Mouse (Mus musculus) urinary bladder, adult 2 months (tissue): ENCODE results near the gene Clasp1. TPM values are rescaled to one million over a fixed set of nuclear protein-coding genes. Genes with fewer than 3 reads are reported as not detected.

Experiments used
- DNase-seq: peaks from one replicate; pipeline ENCODE4 v3.0.0; 2022; ENCODE audit warnings: low spot score
- polyA plus RNA-seq: library from polyadenylated mRNA; depleted of rRNA; stranded (reverse); fragments of >200 nt; gene quantifications from 2 replicates; pipeline ENCODE4 v1.2.3, GENCODE M21; 2012

The Clasp1 gene
- polyA plus RNA-seq, 1 experiment, result 21.1 TPM

GRCm38 (mm10) chr1:118498311-118498710, 109.5 kb downstream of the Clasp1 start:
- DNase-seq, result peak; percentile 53

GRCm38 (mm10) chr1:118500606-118501005, 111.7 kb downstream of the Clasp1 start:
- DNase-seq, result no peak

- no peak for DNase-seq
Measured at GRCm38 (mm10) chr1:118501691-118502090, 112.8 kb downstream of the Clasp1 start.

- no peak for DNase-seq
Measured at GRCm38 (mm10) chr1:118505746-118506145, 116.9 kb downstream of the Clasp1 start.

GRCm38 (mm10) chr1:118510996-118511395, 122.1 kb downstream of the Clasp1 start:
- no peak for DNase-seq

DNA sequence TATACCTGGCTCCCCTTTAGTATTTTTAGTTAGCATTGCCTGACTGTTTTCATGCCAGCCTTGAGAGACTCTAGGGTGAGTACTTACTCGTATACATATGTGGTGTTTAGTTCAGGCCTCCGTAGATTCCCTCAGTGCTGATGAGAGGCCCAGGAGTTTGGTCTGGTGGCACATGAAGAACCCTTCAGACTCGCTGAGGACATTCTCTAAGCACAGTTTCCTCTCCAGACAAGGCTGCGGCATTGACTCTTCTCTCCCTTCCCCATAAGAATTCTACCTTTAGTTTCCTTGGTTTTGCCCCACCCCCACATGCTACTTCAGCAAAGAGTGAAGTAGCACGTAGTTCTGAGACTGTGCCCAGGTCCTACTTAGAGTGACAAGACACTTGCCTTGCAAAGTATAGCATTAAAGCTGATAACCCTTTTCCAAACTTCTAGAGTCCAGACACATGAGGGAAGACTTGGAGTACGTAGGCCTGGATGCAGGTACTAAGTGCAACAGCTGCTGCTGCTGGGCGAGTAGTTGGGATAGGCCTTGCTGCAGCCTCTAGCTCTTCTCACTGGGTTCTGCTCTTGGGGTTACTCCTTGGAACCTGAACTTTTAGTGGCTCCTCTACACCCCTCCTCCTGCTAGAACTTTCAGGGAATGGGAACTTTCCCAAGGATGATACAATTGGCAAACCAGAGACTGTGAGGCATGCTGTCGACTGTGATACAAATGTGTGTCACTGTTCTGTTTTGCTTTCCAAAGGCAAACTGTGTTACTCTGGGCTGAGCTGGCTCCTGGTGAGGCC, 123.1 kb downstream of the Clasp1 start:
- no peak for DNase-seq

- no peak for DNase-seq
Measured at GRCm38 (mm10) chr1:118516256-118516655, 127.4 kb downstream of the Clasp1 start.

GRCm38 (mm10) chr1:118523161-118523560, 134.3 kb downstream of the Clasp1 start:
- DNase-seq, result no peak

- DNase-seq, result no peak
Measured at GRCm38 (mm10) chr1:118525336-118525735, 136.5 kb downstream of the Clasp1 start.

DNA sequence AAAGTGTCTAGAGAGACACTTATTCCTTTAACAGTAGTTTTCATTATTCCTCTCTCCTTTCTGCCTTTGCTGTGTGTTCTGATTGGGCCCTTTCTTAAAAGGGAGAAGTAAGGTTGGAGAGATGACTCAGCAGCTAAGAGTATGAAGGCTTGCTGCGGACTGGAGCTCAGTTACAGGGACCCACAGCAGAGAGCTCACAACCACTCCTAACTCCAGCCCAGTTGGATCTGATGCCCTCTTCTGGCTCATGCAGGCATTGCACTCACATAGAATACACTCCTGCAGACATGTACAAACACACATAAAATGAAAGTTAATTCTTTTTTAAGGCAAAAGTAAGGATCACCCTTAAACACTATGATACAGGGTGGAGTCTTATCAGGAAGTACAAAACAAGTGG, 140.4 kb downstream of the Clasp1 start:
- no peak for DNase-seq

DNA sequence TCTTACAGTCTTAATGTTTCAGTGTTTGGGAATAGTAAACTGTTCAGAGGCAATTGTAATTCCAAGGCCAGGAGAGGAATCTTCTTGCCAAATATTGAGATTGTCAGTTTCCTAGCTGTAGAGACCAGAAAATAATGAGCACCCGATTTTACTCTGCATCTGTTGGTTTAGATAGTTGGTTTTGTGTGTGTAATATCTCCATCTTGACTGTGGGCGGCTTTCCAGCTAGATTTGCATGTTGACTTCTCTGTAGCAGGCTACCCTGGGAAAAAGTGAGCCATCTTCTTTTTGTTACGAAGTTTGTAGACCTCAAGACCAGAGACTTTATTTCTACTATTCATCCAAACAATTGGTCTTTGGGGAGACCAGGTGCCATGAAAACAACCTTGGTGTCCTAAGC, 142.4 kb downstream of the Clasp1 start:
- DNase-seq, result no peak

- no peak for DNase-seq
Measured at GRCm38 (mm10) chr1:118536021-118536420, 147.2 kb downstream of the Clasp1 start.

DNA sequence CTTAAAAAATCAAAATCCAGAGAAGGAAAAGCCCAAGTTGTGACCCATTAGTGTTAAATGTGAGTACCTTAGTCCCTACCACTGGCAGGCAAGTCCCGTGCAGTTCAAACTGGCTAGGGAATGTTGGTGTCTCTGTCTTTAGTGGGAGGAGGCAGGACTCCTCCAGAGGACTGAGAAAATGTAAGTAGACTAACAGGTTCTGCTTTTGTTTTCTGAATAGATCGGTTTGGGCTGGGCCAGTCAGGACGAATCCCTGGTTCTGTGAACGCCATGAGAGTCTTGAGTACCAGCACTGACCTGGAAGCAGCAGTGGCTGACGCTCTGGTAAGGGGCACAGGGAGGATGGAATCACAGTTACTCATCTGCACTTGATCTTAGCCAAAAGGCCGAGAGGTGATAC, 150.2 kb downstream of the Clasp1 start:
- DNase-seq, result no peak

DNA sequence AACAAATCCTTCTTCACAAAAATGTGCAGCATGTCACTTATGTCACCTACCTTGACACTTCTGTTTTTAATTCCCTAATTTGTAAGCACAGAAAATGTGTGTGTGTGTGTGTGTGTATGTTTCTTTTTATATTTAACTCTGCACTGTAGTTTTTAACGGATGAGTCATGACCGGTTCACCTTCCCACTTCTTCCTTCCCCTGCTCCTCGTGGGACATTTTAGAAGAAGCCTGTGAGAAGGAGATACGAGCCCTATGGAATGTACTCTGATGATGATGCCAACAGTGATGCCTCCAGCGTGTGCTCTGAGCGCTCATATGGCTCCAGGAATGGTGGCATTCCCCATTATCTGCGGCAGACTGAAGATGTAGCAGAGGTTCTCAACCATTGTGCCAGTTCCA, 154.0 kb downstream of the Clasp1 start:
- DNase-seq, result no peak

DNA sequence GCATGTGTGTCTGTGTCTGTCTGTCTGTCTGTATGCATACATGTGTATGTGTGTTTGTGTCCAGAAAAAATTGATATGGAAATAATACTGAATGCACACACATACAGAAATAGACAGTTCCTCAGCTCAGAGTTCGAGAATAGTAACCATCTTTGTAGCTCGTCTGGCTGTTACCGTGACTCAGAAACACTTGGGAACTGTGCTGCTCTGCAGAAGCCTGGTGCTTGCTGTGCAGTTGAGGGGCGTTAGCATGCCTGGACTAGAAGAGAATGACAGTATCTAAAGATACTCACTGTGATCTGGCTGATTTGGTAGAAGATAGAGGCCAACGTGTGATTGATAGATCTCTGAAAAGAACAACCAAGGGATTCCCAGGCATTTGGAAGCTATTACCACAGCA, 159.9 kb downstream of the Clasp1 start:
- no peak for DNase-seq

DNA sequence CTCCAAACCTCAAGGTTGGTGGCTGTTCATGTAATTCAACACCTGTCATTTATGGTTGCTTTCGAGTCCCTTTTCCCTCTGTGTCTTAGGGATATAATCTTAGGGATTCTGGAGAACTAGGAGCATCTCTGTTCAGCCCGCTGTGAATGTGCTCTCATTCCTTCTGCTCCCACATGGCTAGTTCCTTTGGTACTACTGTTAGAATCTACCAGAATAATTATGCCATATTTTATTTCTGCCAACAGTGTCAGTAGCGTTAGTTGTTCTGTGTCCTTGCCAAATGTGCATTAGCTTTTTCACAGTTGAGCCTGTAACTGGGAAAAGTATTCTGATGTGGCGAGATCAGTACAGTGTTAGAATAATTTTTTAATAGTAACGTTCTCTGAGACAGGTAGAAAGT, 162.3 kb downstream of the Clasp1 start:
- DNase-seq, result no peak

GRCm38 (mm10) chr1:118552071-118552470, 163.2 kb downstream of the Clasp1 start:
- DNase-seq, result no peak

GRCm38 (mm10) chr1:118553045-118553444, 164.2 kb downstream of the Clasp1 start:
- DNase-seq, result no peak

DNA sequence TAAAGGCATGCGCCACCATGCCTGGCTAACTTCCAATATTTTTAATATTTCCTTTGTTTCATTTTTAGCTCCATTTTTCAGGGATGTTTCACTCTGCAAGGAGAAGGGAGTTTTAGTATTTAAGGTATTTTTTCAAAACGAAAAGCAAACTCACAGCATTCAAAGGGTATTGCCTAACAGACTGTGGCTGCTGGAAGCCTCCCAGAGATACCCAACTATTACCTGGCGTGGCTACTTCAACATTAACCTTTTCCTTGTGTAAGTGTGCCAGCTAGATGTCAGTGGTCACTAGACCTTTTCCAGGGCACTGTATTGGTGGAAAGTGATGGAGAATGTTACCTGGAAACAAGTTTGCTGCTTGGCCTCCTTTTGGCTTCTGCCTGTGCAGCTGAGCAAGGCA, 164.6 kb downstream of the Clasp1 start:
- DNase-seq, result no peak

DNA sequence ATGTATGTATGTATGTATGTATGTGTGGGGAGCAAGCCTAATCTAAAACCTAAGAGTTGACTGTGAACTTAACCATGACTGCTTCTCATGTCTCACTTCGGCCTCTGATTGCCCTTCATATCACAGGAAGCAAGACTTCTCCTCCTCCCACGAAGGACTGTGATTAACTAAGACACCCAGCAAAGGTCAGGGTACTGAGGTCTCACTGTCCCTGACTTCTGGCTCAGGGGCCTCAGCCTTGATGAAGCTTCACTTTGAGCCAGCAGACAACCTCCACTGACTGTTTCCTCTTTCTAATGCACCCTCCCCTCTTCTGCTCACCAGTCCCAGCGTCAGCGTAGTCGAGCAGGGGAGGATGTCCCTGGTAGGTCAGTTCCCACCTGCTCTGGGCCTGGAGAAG, 166.1 kb downstream of the Clasp1 start:
- DNase-seq, result no peak

GRCm38 (mm10) chr1:118559716-118560115, 170.9 kb downstream of the Clasp1 start:
- DNase-seq, result no peak

DNA sequence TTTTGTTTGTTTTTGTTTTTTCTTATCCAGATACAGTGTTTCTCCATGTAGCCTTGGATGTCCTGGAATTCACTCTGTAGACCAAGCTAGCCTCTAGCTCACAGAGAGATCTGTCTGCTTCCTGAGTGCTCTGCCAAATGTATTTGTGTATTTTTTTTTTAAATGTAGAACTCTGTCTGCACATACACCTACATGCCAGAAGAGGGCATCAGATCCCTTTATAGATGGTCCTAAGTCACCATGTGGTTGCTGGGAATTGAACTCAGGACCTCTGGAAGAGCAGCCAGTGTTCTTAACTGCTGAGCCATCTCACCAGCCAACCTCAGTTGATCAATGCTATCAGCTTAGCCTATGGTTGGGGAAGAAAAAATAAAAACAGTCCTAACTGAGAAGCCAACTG, 175.7 kb downstream of the Clasp1 start:
- no peak for DNase-seq

- no peak for DNase-seq
Measured at GRCm38 (mm10) chr1:118567659-118568058, 178.8 kb downstream of the Clasp1 start.

DNA sequence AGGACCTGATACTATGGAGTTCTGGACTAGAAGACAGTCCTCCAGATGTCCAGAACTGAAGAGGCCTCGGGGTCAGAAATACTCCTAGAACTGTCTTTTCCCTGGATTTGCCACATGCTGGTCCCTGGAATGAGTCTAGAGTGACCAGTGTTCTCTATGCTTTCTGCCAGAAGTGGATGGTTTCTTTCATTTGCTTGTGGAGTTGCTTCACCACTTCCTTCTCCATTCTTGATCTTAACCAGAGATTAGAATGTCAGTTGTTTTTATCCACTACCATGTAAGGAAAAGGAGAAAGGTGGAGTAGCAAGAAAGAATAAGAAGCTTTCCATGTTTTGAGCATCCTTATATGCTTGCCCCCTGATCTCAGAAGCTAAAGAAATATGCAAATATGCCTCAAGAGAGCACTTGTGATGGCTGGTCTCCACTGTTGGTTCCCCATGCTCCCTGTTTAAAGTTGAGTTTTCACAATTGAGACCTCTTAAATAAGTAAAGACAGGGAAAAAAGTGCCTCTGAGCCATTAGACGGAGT, 191.4 kb downstream of the Clasp1 start:
- DNase-seq, result no peak
